In genomic region chr8:115273976-115274375, GRCm38 (mm10) we compare ENCODE assay signal across 15 mouse cellular contexts.
A peak's percentile ranks its signal among the peaks of the same experiment; 100 is the strongest.
DNase-seq lines count a peak whose midpoint lies in the region; TF ChIP-seq lines count a peak whose summit lies in the region.
"Had no signal": no experiment of that assay in that cellular context is flagged by ENCODE, and none has a peak within 500 bp of the region (broad histone marks: within the 10 kb centered on the region; RNA-seq: fewer than 3 reads in every experiment).

No protein-coding gene starts in this region.

- no peak overlapping the region for H3K4me3 ChIP-seq in left cerebral cortex, adult 2 months
- H3K4me3 ChIP-seq in layer of hippocampus, adult 2 months = no peak overlapping the region
- H3K4me3 ChIP-seq: forebrain, embryonic 13.5 days had no signal

- no peak for TF ChIP-seq CTCF in left cerebral cortex, adult 2 months (IDR thresholded peaks at IDR 0.05)
- TF ChIP-seq CTCF in layer of hippocampus, adult 2 months (conservative IDR thresholded peaks at IDR 0.05) = no peak

- no peak overlapping the region for H3K27ac ChIP-seq in left cerebral cortex, adult 2 months
- H3K27ac ChIP-seq in layer of hippocampus, adult 2 months = no peak overlapping the region
- H3K27ac ChIP-seq: forebrain, embryonic 13.5 days; liver, embryonic 14.5 days had no signal

- intact Hi-C loops in left cerebral cortex, postnatal 4 days (cut with DNase I) = no loop called here
- intact Hi-C loops in left cerebral cortex, adult 2 months (cut with DNase I) = no loop called here

- DNase-seq in cerebellum, adult 11 months = peak; percentile 7
- no peak for DNase-seq in cerebellum, adult 11-12 months
- DNase-seq in left cerebral cortex, postnatal 4 days = peak; percentile 39
- DNase-seq in left cerebral cortex, adult 2 months (ENCODE audit: extremely low spot score in 1 of 2, low spot score in 2 of 2) = no peak
- peak; percentile 16 for DNase-seq in CD4-positive helper T cell, adult 2 months (ENCODE audit: low read depth, low spot score)
- peak; percentile 26 to 36 for DNase-seq in cerebellum, postnatal 25 days
- no peak for DNase-seq in layer of hippocampus, postnatal 36 days
- DNase-seq in layer of hippocampus, adult 2 months (ENCODE audit: low spot score in 2 of 2) = no peak
- DNase-seq: adrenal gland, postnatal 14 days; gastrocnemius, postnatal 14 days; kidney, adult 2 months; kidney, postnatal 25 days; lung, postnatal 36 days had no signal

Comparison
In these comparisons a context has a peak if more than half of its experiments do, and no peak if none do; other contexts are left out.
1. DNase-seq: peak in cerebellum, adult 11 months (single experiment), left cerebral cortex, postnatal 4 days (single experiment), CD4-positive helper T cell, adult 2 months (single experiment) and cerebellum, postnatal 25 days (2 of 2); none in cerebellum, adult 11-12 months (single experiment), left cerebral cortex, adult 2 months (0 of 2), layer of hippocampus, postnatal 36 days (0 of 2) and layer of hippocampus, adult 2 months (0 of 2).